Mouse (Mus musculus): ENCODE results near the gene Casp2. TPM values are rescaled to one million over a fixed set of nuclear protein-coding genes. Genes with fewer than 3 reads are reported as not detected.
A peak's percentile ranks its signal among the peaks of the same experiment; 100 is the strongest.

Casp2 gene
- polyA plus RNA-seq, 1 experiment from 2014 or later, result 26.2 TPM

DNA sequence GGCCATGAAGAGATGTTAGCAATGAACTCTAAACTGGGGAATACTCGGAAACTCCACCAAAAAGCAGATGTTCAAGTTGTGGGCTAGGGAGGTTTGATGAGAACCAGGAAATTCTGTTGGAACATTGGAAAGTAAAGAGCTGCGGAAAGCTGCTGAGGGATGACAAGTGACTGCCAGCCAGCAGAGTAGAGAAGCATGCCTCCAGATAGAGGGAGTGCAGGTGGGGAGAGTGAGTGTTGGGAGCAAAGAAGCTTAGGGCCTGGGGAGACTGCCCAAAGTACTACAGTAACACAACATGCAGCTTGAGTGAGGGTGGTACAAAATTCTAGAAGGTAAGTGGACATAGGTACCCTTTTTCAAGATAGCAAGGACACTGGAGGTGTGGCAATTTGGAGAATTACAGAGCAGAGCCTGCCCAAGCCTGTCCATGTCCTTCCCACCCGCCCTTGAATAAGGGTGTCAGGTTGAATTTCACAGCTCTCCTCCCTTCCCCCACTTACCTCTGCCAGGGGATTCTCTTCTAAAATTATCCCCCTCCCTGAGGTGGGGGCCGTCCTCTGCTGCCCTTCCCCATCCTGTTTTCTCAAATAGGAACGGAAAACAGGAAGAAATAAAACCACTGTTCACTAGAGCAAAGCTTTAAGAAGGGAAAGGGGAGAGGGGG, 18.2 kb downstream of the Casp2 start:
- 44% methylated on average over 5 of the region's 5 CpGs for WGBS
- no peak overlapping the region for H3K9ac ChIP-seq
- H3K4me1 ChIP-seq (replicated peaks), result peaks cover 14% of the 10 kb centered on the region
- H3K36me3 ChIP-seq, result peaks cover 41% of the 10 kb centered on the region
- no peak overlapping the region for H3K4me3 ChIP-seq
- H3K9me3 ChIP-seq (replicated peaks), result no peaks in the 10 kb centered on the region
- H3K27me3 ChIP-seq, result no peaks in the 10 kb centered on the region
- no peak overlapping the region for H3K4me2 ChIP-seq
- ATAC-seq (replicated peaks; ENCODE audit: insufficient number of reproducible peaks, insufficient read depth, low FRiP score, low read depth), result peak; percentile 50; the same call in 1 of the 2 replicates
- peak overlapping the region; percentile 12 for H3K27ac ChIP-seq

DNA sequence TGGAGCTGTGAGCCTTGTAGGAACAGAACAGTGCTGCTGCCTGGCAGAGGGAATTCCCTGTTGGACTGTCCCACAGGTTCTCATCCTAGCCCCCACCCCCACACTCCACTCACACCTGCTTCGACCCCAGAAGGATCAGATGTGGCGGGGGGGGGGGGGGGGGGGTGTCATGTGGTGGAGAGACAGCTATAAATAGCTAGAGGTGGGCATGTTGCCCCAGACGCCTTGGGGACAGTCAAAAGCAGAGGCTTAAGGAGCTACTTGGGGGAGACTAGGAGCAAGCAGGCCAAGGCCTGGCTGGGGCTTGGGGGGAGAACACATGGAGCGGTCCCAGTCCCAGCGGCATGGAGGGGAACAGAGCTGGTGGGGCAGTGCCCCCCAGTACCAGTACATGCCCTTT, 21.7 kb downstream of the Casp2 start, which contains the start of gene Clcn1:
Clcn1 (plus strand) TSS at position 238 of the 400 bp plus-strand sequence.
- H3K9ac ChIP-seq, result no peak within 1 kb of the TSS
- WGBS, result 53% methylated on average over 4 of the region's 5 CpGs
- H3K36me3 ChIP-seq, result peaks cover 11% of the 10 kb centered on the region
- ATAC-seq (replicated peaks; ENCODE audit: insufficient number of reproducible peaks, insufficient read depth, low FRiP score, low read depth), result no peak
- H3K9me3 ChIP-seq (replicated peaks), result no peaks in the 10 kb centered on the region
- no peak within 1 kb of the TSS for H3K4me2 ChIP-seq
- H3K27me3 ChIP-seq, result no peaks in the 10 kb centered on the region
- no peak within 1 kb of the TSS for H3K27ac ChIP-seq
- no peak within 1 kb of the TSS for H3K4me3 ChIP-seq
- H3K4me1 ChIP-seq (replicated peaks), result peaks cover 14% of the 10 kb centered on the region

DNA sequence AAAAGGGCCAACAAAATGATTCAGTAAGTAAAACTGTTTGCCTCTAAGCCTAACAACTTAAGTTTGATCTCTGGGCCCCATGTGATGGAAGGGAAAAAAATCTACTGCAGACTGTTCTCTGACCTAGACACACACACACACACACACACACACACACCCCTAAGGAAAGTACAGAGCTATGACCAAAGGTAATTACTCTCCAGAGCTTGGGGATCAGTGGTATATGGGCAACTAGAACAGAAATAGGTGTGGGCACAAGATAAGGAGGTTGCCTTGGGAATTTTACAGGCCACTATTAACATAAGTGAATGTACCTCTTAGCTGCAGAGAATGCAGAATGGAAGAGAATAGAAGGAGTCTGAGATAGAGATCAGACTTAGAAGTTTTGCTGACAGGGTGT, 22.8 kb downstream of the Casp2 start:
- Histone ChIP-seq H3K9ac (no peak overlapping the region), H3K4me1 (replicated peaks) (peaks cover 12% of the 10 kb centered on the region), H3K4me2 (no peak overlapping the region), H3K9me3 (replicated peaks) (no peaks in the 10 kb centered on the region), H3K4me3 (no peak overlapping the region), H3K36me3 (peaks cover under 1% of the 10 kb centered on the region; the same call in 1 of the 2 replicates), H3K27me3 (no peaks in the 10 kb centered on the region), H3K27ac (no peak overlapping the region)
- no peak for ATAC-seq (replicated peaks; ENCODE audit: insufficient number of reproducible peaks, insufficient read depth, low FRiP score, low read depth)

DNA sequence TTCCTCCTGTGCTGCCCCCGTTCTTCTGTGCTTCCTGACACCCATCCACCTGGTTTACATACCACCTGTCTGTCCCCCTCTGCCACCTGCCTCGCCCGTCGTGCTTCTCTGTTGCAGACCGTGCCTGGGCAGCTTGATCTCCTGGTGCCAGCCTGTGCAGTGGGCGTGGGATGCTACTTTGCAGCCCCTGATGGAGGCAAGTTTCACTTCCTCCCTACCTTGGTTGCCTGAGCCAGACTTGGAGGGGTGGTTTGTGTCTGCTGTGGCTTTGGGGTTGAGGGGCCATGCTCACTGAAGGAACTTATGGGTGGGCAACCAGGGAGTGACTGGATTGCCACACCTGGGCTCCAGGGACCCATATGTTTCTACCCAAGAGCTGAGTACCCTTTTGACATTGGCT, 28.5 kb downstream of the Casp2 start:
- 84% methylated on average over 6 of the region's 6 CpGs for WGBS

DNA sequence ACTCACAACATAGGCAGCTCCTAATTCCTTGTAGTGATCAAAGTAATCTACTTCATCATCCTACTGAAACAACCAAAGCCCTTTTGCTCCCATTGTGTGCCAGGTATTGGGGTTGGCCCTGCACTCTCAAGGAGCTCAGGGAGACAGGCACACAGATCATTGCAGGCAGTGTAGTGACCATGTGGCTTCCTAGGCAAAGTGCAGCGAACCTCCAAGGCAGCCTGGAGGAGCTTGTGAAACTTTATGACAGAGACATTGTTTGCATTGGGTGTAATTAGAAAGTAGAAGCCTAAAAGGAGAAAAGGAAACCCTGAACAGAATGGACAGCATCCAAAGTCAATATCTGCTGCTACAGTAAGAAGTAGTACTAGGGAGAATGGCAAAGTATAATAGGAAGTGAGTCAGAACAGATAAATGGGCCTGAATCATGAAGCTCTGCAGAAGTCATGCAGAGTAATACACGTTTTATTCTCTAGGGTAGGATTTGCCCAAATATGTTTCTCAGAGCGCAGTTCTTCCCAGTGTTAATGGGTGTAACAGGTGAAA, 30.8 kb downstream of the Casp2 start:
- ATAC-seq (replicated peaks; ENCODE audit: insufficient number of reproducible peaks, insufficient read depth, low FRiP score, low read depth), result 0 out of 2 replicates have a peak, but pooled peaks have one; percentile 39
- Histone ChIP-seq H3K4me3 (no peak overlapping the region), H3K9ac (no peak overlapping the region), H3K4me2 (no peak overlapping the region), H3K9me3 (replicated peaks) (no peaks in the 10 kb centered on the region), H3K36me3 (no peaks in the 10 kb centered on the region), H3K4me1 (replicated peaks) (0 out of 2 replicates have a peak, but pooled peaks cover 2% of the 10 kb centered on the region), H3K27me3 (no peaks in the 10 kb centered on the region), H3K27ac (no peak overlapping the region)
- WGBS, result 57% methylated on average over 3 of the region's 3 CpGs

More for the DNA sequence above, 28.5 kb downstream of the Casp2 start:
- Histone ChIP-seq H3K4me2 (no peak overlapping the region), H3K9ac (no peak overlapping the region), H3K9me3 (replicated peaks) (no peaks in the 10 kb centered on the region), H3K27me3 (no peaks in the 10 kb centered on the region), H3K4me1 (replicated peaks) (0 out of 2 replicates have a peak, but pooled peaks cover 2% of the 10 kb centered on the region), H3K27ac (no peak overlapping the region), H3K4me3 (no peak overlapping the region), H3K36me3 (no peaks in the 10 kb centered on the region)
- no peak for ATAC-seq (replicated peaks; ENCODE audit: insufficient number of reproducible peaks, insufficient read depth, low FRiP score, low read depth)

DNA sequence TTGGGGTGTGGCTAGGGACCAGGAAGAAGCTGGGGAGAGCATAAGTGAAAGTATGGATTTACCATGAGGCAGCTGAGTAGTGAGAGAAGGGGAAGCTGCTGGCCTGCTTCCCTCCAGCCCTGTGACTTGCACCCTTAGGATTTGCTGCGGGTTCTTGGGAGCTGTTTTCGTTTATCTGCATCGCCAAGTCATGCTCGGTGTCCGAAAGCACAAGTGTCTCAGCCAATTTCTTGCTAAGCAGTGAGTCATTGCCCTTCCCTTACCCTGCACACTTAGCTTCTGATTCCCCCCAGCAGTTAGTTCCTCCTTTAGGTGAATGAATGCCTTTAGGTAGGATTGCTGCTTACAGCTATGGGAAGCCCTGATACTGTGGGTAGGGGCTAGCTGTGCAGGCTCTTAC, 34.6 kb downstream of the Casp2 start:
- Histone ChIP-seq H3K36me3 (no peaks in the 10 kb centered on the region), H3K4me3 (no peak overlapping the region), H3K9ac (no peak overlapping the region), H3K4me2 (no peak overlapping the region), H3K4me1 (replicated peaks) (0 out of 2 replicates have a peak, but pooled peaks cover 2% of the 10 kb centered on the region), H3K9me3 (replicated peaks) (no peaks in the 10 kb centered on the region), H3K27me3 (no peaks in the 10 kb centered on the region), H3K27ac (no peak overlapping the region)
- no peak for ATAC-seq (replicated peaks; ENCODE audit: insufficient number of reproducible peaks, insufficient read depth, low FRiP score, low read depth)
- WGBS, result 81% methylated on average over 5 of the region's 5 CpGs

DNA sequence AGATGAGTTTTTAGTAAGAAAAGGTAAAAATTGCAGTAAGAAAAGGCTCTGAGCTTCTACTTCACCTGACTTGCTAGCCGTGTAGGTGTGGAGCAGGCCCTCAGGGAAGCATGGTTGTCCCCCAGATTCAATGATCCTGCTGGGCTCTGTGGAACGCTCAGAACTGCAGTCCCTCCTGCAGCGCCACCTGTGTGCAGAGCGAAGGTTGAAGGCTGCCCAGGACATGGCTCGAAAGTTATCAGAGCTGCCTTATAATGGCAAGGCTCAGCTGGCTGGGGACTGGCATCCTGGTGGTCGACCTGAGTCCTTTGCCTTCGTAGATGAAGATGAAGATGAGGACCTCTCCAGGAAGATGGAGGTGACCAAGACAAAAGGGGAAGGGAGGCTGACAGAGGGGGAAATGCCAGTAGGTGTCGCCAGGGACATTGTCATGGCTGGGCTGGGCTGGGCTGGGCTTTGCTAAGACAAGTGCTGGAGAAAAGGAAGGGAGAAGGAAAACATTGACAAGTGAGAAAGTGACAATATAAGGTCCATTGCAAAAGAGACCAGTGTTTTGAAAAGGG, 45.1 kb downstream of the Casp2 start:
- Histone ChIP-seq H3K4me3 (no peak overlapping the region), H3K4me2 (no peak overlapping the region), H3K9ac (no peak overlapping the region), H3K4me1 (replicated peaks) (no peaks in the 10 kb centered on the region), H3K36me3 (peaks cover 5% of the 10 kb centered on the region; the same call in 1 of the 2 replicates), H3K9me3 (replicated peaks) (no peaks in the 10 kb centered on the region), H3K27ac (no peak overlapping the region), H3K27me3 (no peaks in the 10 kb centered on the region)
- 42% methylated on average over 8 of the region's 8 CpGs for WGBS
- ATAC-seq (replicated peaks; ENCODE audit: insufficient number of reproducible peaks, insufficient read depth, low FRiP score, low read depth), result no peak

DNA sequence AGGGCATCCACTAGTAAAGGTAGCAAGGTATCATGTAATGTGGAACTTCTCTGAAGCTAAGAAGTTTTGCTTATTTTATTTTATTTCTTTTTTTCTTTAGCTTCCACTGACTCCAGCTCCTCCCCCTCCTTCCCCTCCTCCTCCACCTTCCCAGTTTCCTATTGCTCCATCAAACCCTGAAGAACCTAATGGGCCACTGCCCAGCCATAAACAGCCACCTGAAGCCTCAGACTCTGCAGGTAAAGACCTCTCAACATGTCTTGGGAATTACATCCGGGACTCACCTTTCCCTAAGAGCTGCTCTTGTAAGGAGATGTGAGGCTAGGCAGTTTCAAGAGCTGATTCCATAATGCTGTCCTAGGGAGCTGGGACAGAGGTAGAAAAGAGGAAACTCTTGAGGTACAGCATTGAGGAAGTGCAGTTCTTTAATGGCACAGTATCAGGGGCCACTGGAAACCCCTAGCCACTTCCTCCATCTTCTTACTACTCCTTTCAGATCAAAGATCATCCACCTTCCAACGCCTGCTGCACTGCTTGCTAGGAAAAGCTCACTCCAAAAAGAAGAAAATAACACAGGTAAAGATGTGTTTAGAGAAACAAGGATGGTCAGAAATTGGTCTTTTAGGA, 45.8 kb downstream of the Casp2 start:
- H3K27me3 ChIP-seq, result no peaks in the 10 kb centered on the region
- H3K9me3 ChIP-seq (replicated peaks), result no peaks in the 10 kb centered on the region
- no peak overlapping the region for H3K27ac ChIP-seq
- no peak overlapping the region for H3K4me3 ChIP-seq
- ATAC-seq (replicated peaks; ENCODE audit: insufficient number of reproducible peaks, insufficient read depth, low FRiP score, low read depth), result no peak
- WGBS, result 83% methylated on average over 2 of the region's 2 CpGs
- H3K4me2 ChIP-seq, result no peak overlapping the region
- no peaks in the 10 kb centered on the region for H3K4me1 ChIP-seq (replicated peaks)
- H3K9ac ChIP-seq, result no peak overlapping the region
- H3K36me3 ChIP-seq, result peaks cover 5% of the 10 kb centered on the region; the same call in 1 of the 2 replicates

DNA sequence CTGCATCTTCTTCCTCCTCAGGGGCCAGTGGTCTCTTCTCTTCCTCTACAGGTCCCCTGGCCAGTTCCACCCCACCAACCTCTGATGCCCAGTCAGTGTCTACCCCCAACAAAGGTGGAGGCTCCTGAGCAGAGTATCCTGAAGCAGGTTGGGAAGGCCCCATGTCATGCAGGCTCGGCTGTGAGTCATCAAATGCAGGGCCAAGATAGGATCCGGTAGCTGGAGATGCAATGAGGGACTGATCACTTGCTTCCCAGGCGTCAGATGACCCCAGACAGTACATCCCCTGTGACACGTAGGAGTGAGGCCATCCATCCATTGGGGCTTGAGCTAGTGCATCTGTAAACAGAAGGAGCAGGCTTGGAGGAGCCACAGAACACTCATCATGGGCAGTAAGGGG, 53.5 kb downstream of the Casp2 start:
- Histone ChIP-seq H3K27ac (no peak overlapping the region), H3K4me2 (no peak overlapping the region), H3K9me3 (replicated peaks) (no peaks in the 10 kb centered on the region), H3K9ac (no peak overlapping the region), H3K4me1 (replicated peaks) (no peaks in the 10 kb centered on the region; the same call in 1 of the 2 replicates), H3K36me3 (no peaks in the 10 kb centered on the region), H3K27me3 (peaks cover 27% of the 10 kb centered on the region), H3K4me3 (no peak overlapping the region)
- ATAC-seq (replicated peaks; ENCODE audit: insufficient number of reproducible peaks, insufficient read depth, low FRiP score, low read depth), result no peak
- 58% methylated on average over 4 of the region's 4 CpGs for WGBS

DNA sequence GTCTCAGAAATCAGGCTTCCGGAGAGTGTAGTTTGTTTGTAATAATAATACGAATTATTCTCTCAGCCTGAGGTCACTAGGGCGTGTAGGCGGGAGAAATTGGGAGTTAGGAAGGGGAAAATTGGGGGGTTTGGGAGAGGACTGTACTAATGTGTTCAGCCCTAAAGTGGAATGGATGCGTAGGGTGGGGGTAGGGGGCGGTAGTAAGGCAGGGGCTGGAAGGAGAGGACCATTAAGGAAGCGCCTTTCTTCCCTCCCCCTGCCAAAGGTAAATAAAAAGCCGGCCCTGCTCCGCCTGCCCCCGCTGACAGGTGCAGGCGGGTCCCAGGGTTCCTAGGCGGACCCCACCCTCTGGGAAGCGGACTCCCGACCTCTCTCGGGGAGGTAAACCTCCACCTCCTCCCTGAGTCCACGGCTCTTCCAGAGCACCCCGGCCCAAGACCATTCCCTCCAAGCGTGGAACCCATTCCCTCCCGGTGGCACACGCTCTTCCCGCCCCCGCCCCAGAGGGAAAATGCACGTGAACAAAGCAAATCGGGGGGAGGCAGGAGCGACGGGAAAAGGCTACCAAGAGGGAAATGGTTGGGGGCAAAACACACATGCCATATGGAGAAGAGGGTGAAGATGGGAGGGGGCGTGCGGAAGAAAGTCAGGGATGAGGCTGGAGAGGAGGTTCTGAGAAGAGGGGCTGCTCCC, 58.7 kb downstream of the Casp2 start:
- Histone ChIP-seq H3K27me3 (peaks cover 46% of the 10 kb centered on the region), H3K36me3 (no peaks in the 10 kb centered on the region), H3K9me3 (replicated peaks) (no peaks in the 10 kb centered on the region), H3K9ac (peak overlapping the region; percentile 51), H3K27ac (no peak overlapping the region), H3K4me1 (replicated peaks) (peaks cover 19% of the 10 kb centered on the region), H3K4me2 (peak overlapping the region; percentile 99), H3K4me3 (peak overlapping the region; percentile 71)
- no peak for ATAC-seq (replicated peaks; ENCODE audit: insufficient number of reproducible peaks, insufficient read depth, low FRiP score, low read depth)
- 3% methylated on average over 28 of the region's 28 CpGs for WGBS

DNA sequence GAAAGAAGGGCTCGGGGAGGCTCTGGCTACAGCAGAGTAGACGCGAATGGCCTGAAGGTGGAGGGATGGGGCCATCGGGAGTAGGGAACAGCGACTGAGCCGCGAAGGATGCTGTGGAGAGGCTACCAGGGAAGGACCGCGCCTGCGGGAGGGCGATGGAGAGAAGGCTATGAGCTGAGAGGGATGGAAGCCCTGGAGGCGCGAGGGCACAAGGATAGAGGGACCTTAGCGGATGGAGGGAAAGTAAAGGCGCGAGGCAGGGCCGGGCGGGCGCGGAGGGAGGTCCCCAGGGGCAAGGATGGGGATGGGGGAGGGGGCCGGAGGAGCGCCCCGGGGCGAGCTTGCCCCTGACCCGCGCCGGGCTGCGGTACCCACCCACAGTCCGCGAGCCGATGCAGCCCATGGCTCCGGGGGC, 59.3 kb downstream of the Casp2 start:
- Histone ChIP-seq H3K27me3 (peaks cover 46% of the 10 kb centered on the region), H3K9ac (peak overlapping the region; percentile 51), H3K4me1 (replicated peaks) (peaks cover 19% of the 10 kb centered on the region), H3K4me2 (peak overlapping the region; percentile 99), H3K27ac (no peak overlapping the region), H3K9me3 (replicated peaks) (no peaks in the 10 kb centered on the region), H3K4me3 (peak overlapping the region; percentile 71), H3K36me3 (no peaks in the 10 kb centered on the region)
- ATAC-seq (replicated peaks; ENCODE audit: insufficient number of reproducible peaks, insufficient read depth, low FRiP score, low read depth), result peak; percentile 42
- WGBS, result under 1% methylated on average over 32 of the region's 32 CpGs
